Mouse (Mus musculus) midbrain, embryonic 13.5 days (tissue): ENCODE measurements around the gene 2310022A10Rik. TPM values are rescaled to one million over a fixed set of nuclear protein-coding genes. Genes with fewer than 3 reads are reported as not detected.
"Not testable (repeated sequence)": the region's sequence is repeated elsewhere in the genome, so short reads cannot be mapped to it uniquely, and the experiment has no call there.

ENCODE experiments used
- ATAC-seq: fragments of 200-750 bp; cut with Nextera tagmentation; 2 replicates; pipeline ENCODE4 v1.8.0; 2017; ENCODE audit warnings: mild to moderate bottlenecking, moderate TSS enrichment, moderate library complexity
- H3K27ac ChIP-seq: fragments of 300-500 bp; sonication (generic); 2 replicates; pipeline ENCODE4 v1.5.1; 2015; ENCODE audit warnings: inconsistent platforms, mild to moderate bottlenecking, moderate library complexity
- H3K27me3 ChIP-seq: fragments of 300-500 bp; sonication (generic); 2 replicates; pipeline ENCODE4 v1.6.1; 2015; ENCODE audit warnings: mild to moderate bottlenecking, inconsistent platforms
- H3K36me3 ChIP-seq: fragments of 300-500 bp; sonication (generic); 2 replicates; pipeline ENCODE4 v1.6.1; 2015; ENCODE audit warnings: mild to moderate bottlenecking, inconsistent platforms
- H3K4me1 ChIP-seq: fragments of 300-500 bp; sonication (generic); replicated peaks from 2 replicates; pipeline ENCODE4 v1.6.1; 2015; ENCODE audit warnings: inconsistent platforms
- H3K4me2 ChIP-seq: fragments of 300-500 bp; sonication (generic); replicated peaks from 2 replicates; pipeline ENCODE4 v1.6.1; 2015; ENCODE audit warnings: moderate library complexity, mild to moderate bottlenecking, inconsistent platforms
- H3K4me3 ChIP-seq: fragments of 300-500 bp; sonication (generic); replicated peaks from 2 replicates; pipeline ENCODE4 v1.5.1; 2015; ENCODE audit warnings: mild to moderate bottlenecking, inconsistent platforms
- H3K9ac ChIP-seq: fragments of 300-500 bp; sonication (generic); replicated peaks from 2 replicates; pipeline ENCODE4 v1.6.1; 2015; ENCODE audit warnings: mild to moderate bottlenecking, inconsistent platforms
- H3K9me3 ChIP-seq: fragments of 300-500 bp; sonication (generic); 2 replicates; pipeline ENCODE4 v1.6.1; 2016; ENCODE audit warnings: mild to moderate bottlenecking, inconsistent platforms
- WGBS: fragments of 180-500 bp; shearing (Covaris S2); methylation state at CpG from one replicate; pipeline ENCODE4 v1.1.7; 2015; 5-methylcytosine and 5-hydroxymethylcytosine counted together
- polyA plus RNA-seq: library from polyadenylated mRNA; unstranded; fragments of >200 nt; fragmentation: Nextera tagmentation; extraction: Ambion mirVana; gene quantifications from 2 replicates; pipeline ENCODE4 v1.2.1, GENCODE M21; 2015

The 2310022A10Rik gene
- polyA plus RNA-seq, 1 experiment from 2014 or later, result 36.6 TPM

DNA sequence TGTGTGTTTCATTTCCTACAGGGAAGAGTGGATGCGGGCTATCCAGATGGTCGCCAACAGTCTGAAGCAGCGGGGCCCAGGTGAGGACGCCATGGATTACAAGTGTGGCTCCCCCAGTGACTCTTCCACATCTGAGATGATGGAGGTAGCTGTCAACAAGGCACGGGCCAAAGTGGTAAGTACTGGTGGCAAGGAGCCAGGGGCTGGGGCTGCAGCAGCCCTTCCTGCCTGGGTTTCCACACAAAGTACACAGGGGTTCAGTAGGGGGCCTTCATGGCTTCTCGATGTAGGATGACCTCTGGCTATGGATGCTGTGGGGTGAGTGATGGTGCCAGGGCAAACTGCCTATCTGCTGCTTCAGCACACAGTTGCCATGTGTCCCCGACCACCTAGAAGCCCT is 75.8 kb downstream of the 2310022A10Rik start:
- not testable (repeated sequence) for H3K27me3 ChIP-seq, H3K4me3 ChIP-seq, H3K4me2 ChIP-seq, ATAC-seq, H3K27ac ChIP-seq, H3K4me1 ChIP-seq, H3K9me3 ChIP-seq, H3K9ac ChIP-seq
- peaks cover 90% of the 10 kb centered on the region for H3K36me3 ChIP-seq
- WGBS, result 97% methylated on average over 7 of the region's 7 CpGs

DNA sequence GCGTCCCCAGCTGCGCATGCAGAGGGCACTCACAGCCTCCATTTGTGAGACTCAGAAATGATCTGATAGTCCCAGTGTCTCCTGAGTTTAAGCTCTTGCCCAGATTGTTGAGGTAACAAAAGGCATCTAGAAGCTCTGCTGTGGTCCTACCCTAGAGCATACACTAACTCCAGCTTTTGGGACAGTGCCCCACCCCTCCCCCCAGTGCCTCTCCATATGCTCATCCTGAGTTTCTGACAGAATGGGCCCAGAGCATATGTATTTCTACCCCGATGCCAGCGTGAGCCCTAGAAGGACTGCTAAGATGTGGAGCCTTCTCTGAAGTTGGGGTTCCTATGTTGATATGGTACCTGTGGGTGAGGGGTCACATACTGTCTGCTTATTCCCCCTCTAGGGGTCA is 78.4 kb downstream of the 2310022A10Rik start:
- Histone ChIP-seq H3K36me3 (peaks cover 93% of the 10 kb centered on the region), H3K4me2 (no peak overlapping the region), H3K27ac (no peak overlapping the region), H3K9me3 (no peaks in the 10 kb centered on the region), H3K4me1 (no peaks in the 10 kb centered on the region), H3K4me3 (no peak overlapping the region), H3K27me3 (no peaks in the 10 kb centered on the region), H3K9ac (no peak overlapping the region)
- 96% methylated on average over 4 of the region's 4 CpGs for WGBS
- ATAC-seq, result no peak

Other genes with a start within 250 kb of the 2310022A10Rik start
- gene Ltbp4, start 215.5 kb upstream of the 2310022A10Rik start, polyA plus RNA-seq, result 8.0 and 9.1 TPM in 2 replicates
- gene Shkbp1, start 197.2 kb upstream of the 2310022A10Rik start, polyA plus RNA-seq, result 67.2 and 84.3 TPM in 2 replicates
- 0.53 TPM in 1 of 2 replicates, not detected in the other for gene Gm20479, start 195.8 kb upstream of the 2310022A10Rik start, polyA plus RNA-seq
- gene Sptbn4, start 105.5 kb upstream of the 2310022A10Rik start, polyA plus RNA-seq, result 1.1 and 2.2 TPM in 2 replicates
- gene Blvrb, start 105.3 kb upstream of the 2310022A10Rik start, polyA plus RNA-seq, result 14.8 and 16.1 TPM in 2 replicates
- gene Sertad3, start 79.5 kb upstream of the 2310022A10Rik start, polyA plus RNA-seq, result 12.4 and 12.6 TPM in 2 replicates
- gene Sertad1, start 66.3 kb upstream of the 2310022A10Rik start, polyA plus RNA-seq, result 8.2 and 8.5 TPM in 2 replicates
- 1.2 and 1.6 TPM in 2 replicates for gene Prx, start 53.9 kb upstream of the 2310022A10Rik start, polyA plus RNA-seq
- gene Hipk4, start 30.0 kb upstream of the 2310022A10Rik start, polyA plus RNA-seq, result 0.37 and 0.52 TPM in 2 replicates
- 107 and 110 TPM in 2 replicates for gene Pld3, start within 50 bp of the 2310022A10Rik start, polyA plus RNA-seq
- gene Akt2, start 38.3 kb downstream of the 2310022A10Rik start, polyA plus RNA-seq, result 64.3 and 67.4 TPM in 2 replicates
- gene Ttc9b, start 100.7 kb downstream of the 2310022A10Rik start, polyA plus RNA-seq, result 37.0 and 40.5 TPM in 2 replicates
- 11.0 and 12.7 TPM in 2 replicates for gene Map3k10, start 121.4 kb downstream of the 2310022A10Rik start, polyA plus RNA-seq
- 12.8 and 13.2 TPM in 2 replicates for gene Zfp607b, start 136.1 kb downstream of the 2310022A10Rik start, polyA plus RNA-seq
- gene Zfp60, start 178.2 kb downstream of the 2310022A10Rik start, polyA plus RNA-seq, result 142 and 143 TPM in 2 replicates